Mouse (Mus musculus): ENCODE data around the gene Catsper2.

DNA sequence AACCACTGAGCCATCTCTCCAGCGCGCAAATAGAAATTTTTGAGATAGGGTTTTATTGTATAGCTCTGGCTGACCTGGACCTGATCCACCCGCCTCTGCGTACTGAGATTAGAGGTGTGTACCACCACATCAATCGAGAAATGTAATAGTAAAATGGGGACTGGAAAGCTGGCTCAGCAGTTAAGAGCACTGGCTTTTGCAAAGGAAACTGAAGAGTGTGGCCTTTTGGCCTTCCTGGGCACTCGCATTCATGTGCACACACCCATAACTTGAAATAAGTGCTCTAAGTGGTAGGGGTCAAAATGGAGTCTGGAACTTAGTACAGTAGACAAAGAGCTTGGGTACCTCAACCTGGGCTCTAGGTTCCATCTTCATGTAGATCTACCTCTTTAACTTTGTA lies 2.8 kb upstream of the Catsper2 start:
- TF ChIP-seq CTCF (IDR thresholded peaks at IDR 0.05; ENCODE audit: insufficient read depth, low read length) (no peak), POLR2A (IDR thresholded peaks at IDR 0.05; ENCODE audit: borderline replicate concordance, extremely low read depth, low read depth, low read length) (no peak)
